9 mouse cellular contexts compared by ENCODE assay signal in genomic region chr7:80660619-80661018, GRCm38 (mm10). TPM values are rescaled to one million over a fixed set of nuclear protein-coding genes. Genes with fewer than 3 reads are reported as not detected.
DNase-seq lines count a peak whose midpoint lies in the region; ATAC-seq and TF ChIP-seq lines count a peak whose summit lies in the region.
"Had no signal": no experiment of that assay in that cellular context is flagged by ENCODE, and none has a peak within 500 bp of the region (broad histone marks: within the 10 kb centered on the region; RNA-seq: fewer than 3 reads in every experiment).

No protein-coding gene starts in this region.

- H3K9ac ChIP-seq in kidney, embryonic 16.5 days (replicated peaks; ENCODE audit: low read length), result no peak overlapping the region

- no peak for TF ChIP-seq POLR2A in kidney, adult 2 months (IDR thresholded peaks at IDR 0.05; ENCODE audit: low read depth, low read length)

- no peak for TF ChIP-seq CTCF in kidney, adult 2 months (conservative IDR thresholded peaks at IDR 0.05; ENCODE audit: insufficient read depth, insufficient read length, low read depth, low read length)

- no peak overlapping the region for H3K4me3 ChIP-seq in kidney, adult 2 months (ENCODE audit: insufficient read depth, low read depth, low read length)
- no peak overlapping the region for H3K4me3 ChIP-seq in kidney, embryonic 16.5 days (ENCODE audit: low read length)
- H3K4me3 ChIP-seq: megakaryocyte, embryonic 14.5 days had no signal

- ATAC-seq in kidney, embryonic 16.5 days (ENCODE audit: low FRiP score, low TSS enrichment), result no peak

- DNase-seq in kidney, adult 2 months, result peak; percentile 48
- DNase-seq in adrenal gland, postnatal 36 days, result peak; percentile 81 to 83
- peak; percentile 30 to 72 for DNase-seq in frontal cortex, postnatal 36 days (ENCODE audit: low spot score in 2 of 2)
- DNase-seq in kidney, postnatal 36 days, result peak; percentile 44 to 49
- peak; percentile 88 for DNase-seq in lung, postnatal 10 days
- DNase-seq in spleen, adult 18-20 months, result no peak
- no peak for DNase-seq in thymus, postnatal 36 days

- WGBS in kidney, adult 2 months, result 65% methylated on average over 4 of the region's 4 CpGs
- 84% methylated on average over 4 of the region's 4 CpGs for WGBS in kidney, embryonic 16.5 days

- no peaks in the 10 kb centered on the region for H3K36me3 ChIP-seq in kidney, adult 2 months (ENCODE audit: control insufficient read depth, insufficient read depth, low read length)
- H3K36me3 ChIP-seq in kidney, embryonic 16.5 days (ENCODE audit: insufficient read depth, low read length), result peaks cover 2% of the 10 kb centered on the region; the same call in 1 of the 2 replicates

- no peak overlapping the region; the same call in 1 of the 2 replicates for H3K27ac ChIP-seq in kidney, adult 2 months (ENCODE audit: insufficient read depth, low read depth, low read length)
- H3K27ac ChIP-seq in kidney, embryonic 16.5 days (ENCODE audit: low read length), result no peak overlapping the region

- no peaks in the 10 kb centered on the region for H3K27me3 ChIP-seq in kidney, adult 2 months (replicated peaks; ENCODE audit: control insufficient read depth, insufficient read depth, low read length)
- H3K27me3 ChIP-seq in kidney, embryonic 16.5 days (ENCODE audit: insufficient read depth, low read length), result no peaks in the 10 kb centered on the region
- H3K27me3 ChIP-seq: megakaryocyte, embryonic 14.5 days had no signal

- no peaks in the 10 kb centered on the region for H3K9me3 ChIP-seq in kidney, embryonic 16.5 days (ENCODE audit: low read length)
- H3K9me3 ChIP-seq: megakaryocyte, embryonic 14.5 days had no signal

- H3K4me2 ChIP-seq in kidney, embryonic 16.5 days (replicated peaks; ENCODE audit: low read depth, low read length), result no peak overlapping the region

- 0 out of 2 replicates have a peak, but pooled peaks cover 3% of the 10 kb centered on the region for H3K4me1 ChIP-seq in kidney, adult 2 months (ENCODE audit: control insufficient read depth, insufficient read depth, low read length)
- H3K4me1 ChIP-seq in kidney, embryonic 16.5 days (ENCODE audit: insufficient read depth, low read length), result peaks cover 10% of the 10 kb centered on the region

RNA-seq across cellular contexts. Expression of gene Crtc3, which starts 28.1 kb away (rescaled TPM):
- 13.2 and 13.3 TPM in 2 replicates for polyA plus RNA-seq in kidney, adult 2 months (2012; rRNA removed)
- polyA plus RNA-seq in kidney, embryonic 16.5 days (2015; fragmentation: Nextera tagmentation; extraction: Ambion mirVana), result 18.5 and 22.2 TPM in 2 replicates
- 10 to 100 TPM; 25.0 to 31.2 TPM for total RNA-seq in adrenal gland, postnatal 36 days (2021)

Comparison
In these comparisons a context has a peak if more than half of its experiments do, and no peak if none do; other contexts are left out.
1. DNase-seq: peak in kidney, adult 2 months (single experiment), adrenal gland, postnatal 36 days (2 of 2), frontal cortex, postnatal 36 days (2 of 2), kidney, postnatal 36 days (2 of 2) and lung, postnatal 10 days (single experiment); none in spleen, adult 18-20 months (0 of 2) and thymus, postnatal 36 days (0 of 2).